8 mouse cellular contexts compared by ENCODE assay signal in genomic region chr7:120835449-120836359, GRCm38 (mm10). TPM values are rescaled to one million over a fixed set of nuclear protein-coding genes. Genes with fewer than 3 reads are reported as not detected.
A peak's percentile ranks its signal among the peaks of the same experiment; 100 is the strongest.
DNase-seq lines count a peak whose midpoint lies in the region; ATAC-seq and TF ChIP-seq lines count a peak whose summit lies in the region.

No protein-coding gene starts in this region.

- TF ChIP-seq CTCF in bone marrow macrophage, adult 2 months (IDR thresholded peaks at IDR 0.05; ENCODE audit: low read depth, low read length), result peak; percentile 93
- peak; percentile 97 for TF ChIP-seq CTCF in spleen, adult 2 months (IDR thresholded peaks at IDR 0.05; ENCODE audit: extremely low read depth, insufficient read depth, insufficient read length, insufficient replicate concordance)

- H3K36me3 ChIP-seq in embryonic facial prominence, embryonic 15.5 days, result no peaks in the 10 kb centered on the region
- H3K36me3 ChIP-seq in limb, embryonic 14.5 days (ENCODE audit: control insufficient read depth, insufficient read depth, low read length), result no peaks in the 10 kb centered on the region
- no peaks in the 10 kb centered on the region for H3K36me3 ChIP-seq in midbrain, embryonic 16.5 days (ENCODE audit: control insufficient read depth, insufficient read depth, low read length)
- H3K36me3 ChIP-seq in spleen, adult 2 months (ENCODE audit: control insufficient read depth, insufficient read depth, low read length), result no peaks in the 10 kb centered on the region

- peak; percentile 90 for ATAC-seq in embryonic facial prominence, embryonic 15.5 days (ENCODE audit: insufficient number of reproducible peaks, low FRiP score, low TSS enrichment, low read depth)
- peak; percentile 92 for ATAC-seq in limb, embryonic 14.5 days (ENCODE audit: low FRiP score, low read depth)
- peak; percentile 89 for ATAC-seq in midbrain, embryonic 16.5 days

- under 1% methylated on average over 41 of the region's 41 CpGs for whole genome bisulfite sequencing in embryonic facial prominence, embryonic 15.5 days
- 1% methylated on average over 41 of the region's 41 CpGs for WGBS in limb, embryonic 14.5 days
- under 1% methylated on average over 41 of the region's 41 CpGs for WGBS in midbrain, embryonic 16.5 days
- WGBS in spleen, adult 2 months, result under 1% methylated on average over 41 of the region's 41 CpGs

- peak overlapping the region; percentile 90 for H3K27ac ChIP-seq in bone marrow macrophage, adult 2 months (ENCODE audit: insufficient read depth, low read depth, low read length)
- H3K27ac ChIP-seq in embryonic facial prominence, embryonic 15.5 days (replicated peaks), result peak overlapping the region; percentile 84
- 0 out of 2 replicates have a peak overlapping the region, but pooled peaks have one; percentile 39 for H3K27ac ChIP-seq in limb, embryonic 14.5 days (replicated peaks; ENCODE audit: low read depth, low read length)
- peak overlapping the region; percentile 91 for H3K27ac ChIP-seq in midbrain, embryonic 16.5 days (ENCODE audit: low read length)
- peak overlapping the region; percentile 60 for H3K27ac ChIP-seq in spleen, adult 2 months (ENCODE audit: insufficient read depth, low read length)

- 0 out of 2 replicates have a peak, but pooled peaks have one; percentile 60 for TF ChIP-seq POLR2A in bone marrow macrophage, adult 2 months (IDR thresholded peaks at IDR 0.05; ENCODE audit: borderline replicate concordance, low read depth, low read length)
- TF ChIP-seq POLR2A in limb, embryonic 14.5 days (IDR thresholded peaks at IDR 0.05; ENCODE audit: borderline replicate concordance, extremely low read depth, insufficient read depth, insufficient read length), result peak; percentile 85; the same call in 1 of the 2 replicates
- TF ChIP-seq POLR2A in spleen, adult 2 months (IDR thresholded peaks at IDR 0.05; ENCODE audit: low read depth, low read length), result no peak

- H3K4me2 ChIP-seq in embryonic facial prominence, embryonic 15.5 days (replicated peaks), result peak overlapping the region; percentile 57
- peak overlapping the region; percentile 51 for H3K4me2 ChIP-seq in limb, embryonic 14.5 days (replicated peaks; ENCODE audit: low read depth, low read length, severe bottlenecking)
- H3K4me2 ChIP-seq in midbrain, embryonic 16.5 days (ENCODE audit: low read length), result peak overlapping the region; percentile 55

- peak overlapping the region; percentile 98 for H3K4me3 ChIP-seq in bone marrow macrophage, adult 2 months (ENCODE audit: insufficient read depth, low read length)
- H3K4me3 ChIP-seq in embryonic facial prominence, embryonic 15.5 days (replicated peaks), result peak overlapping the region; percentile 70
- H3K4me3 ChIP-seq in limb, embryonic 14.5 days (replicated peaks; ENCODE audit: low read length), result peak overlapping the region; percentile 63
- H3K4me3 ChIP-seq in midbrain, embryonic 16.5 days (ENCODE audit: low read depth, low read length), result peak overlapping the region; percentile 68
- peak overlapping the region; percentile 89 for H3K4me3 ChIP-seq in spleen, adult 2 months (ENCODE audit: extremely low read depth, insufficient read depth, insufficient read length)

- H3K4me1 ChIP-seq in bone marrow macrophage, adult 2 months (ENCODE audit: control insufficient read depth, insufficient read depth, low read length), result peaks cover 18% of the 10 kb centered on the region
- peaks cover 22% of the 10 kb centered on the region for H3K4me1 ChIP-seq in embryonic facial prominence, embryonic 15.5 days
- H3K4me1 ChIP-seq in limb, embryonic 14.5 days (ENCODE audit: control insufficient read depth, insufficient read depth, low read length), result no peaks in the 10 kb centered on the region
- peaks cover 6% of the 10 kb centered on the region for H3K4me1 ChIP-seq in midbrain, embryonic 16.5 days (ENCODE audit: control insufficient read depth, insufficient read depth, low read length)
- H3K4me1 ChIP-seq in spleen, adult 2 months (ENCODE audit: control insufficient read depth, insufficient read depth, insufficient read length), result peaks cover 3% of the 10 kb centered on the region; the same call in 1 of the 2 replicates

- peak; percentile 97 for DNase-seq in B cell, adult 2 months
- peak; percentile 86 to 96 for DNase-seq in heart, adult 9 months (ENCODE audit: low spot score in 2 of 2)
- peak; percentile 98 for DNase-seq in kidney, adult 9 months
- peak; percentile 93 for DNase-seq in limb, embryonic 14.5 days (ENCODE audit: low spot score)
- DNase-seq in spleen, adult 2 months (ENCODE audit: low read depth in 1 of 2, low spot score in 2 of 2), result peak; percentile 91 to 95

- no peaks in the 10 kb centered on the region for H3K9me3 ChIP-seq in embryonic facial prominence, embryonic 15.5 days (replicated peaks)
- H3K9me3 ChIP-seq in limb, embryonic 14.5 days (ENCODE audit: control insufficient read depth, low read length), result no peaks in the 10 kb centered on the region
- no peaks in the 10 kb centered on the region for H3K9me3 ChIP-seq in midbrain, embryonic 16.5 days (replicated peaks; ENCODE audit: control insufficient read depth, low read length, poor library complexity, severe bottlenecking)

- no peaks in the 10 kb centered on the region; the same call in 1 of the 2 replicates for H3K27me3 ChIP-seq in embryonic facial prominence, embryonic 15.5 days
- H3K27me3 ChIP-seq in limb, embryonic 14.5 days (ENCODE audit: control insufficient read depth, insufficient read depth, low read length), result no peaks in the 10 kb centered on the region
- peaks cover 3% of the 10 kb centered on the region for H3K27me3 ChIP-seq in midbrain, embryonic 16.5 days (ENCODE audit: control insufficient read depth, insufficient read depth, low read depth, low read length)
- H3K27me3 ChIP-seq in spleen, adult 2 months (ENCODE audit: control insufficient read depth, insufficient read depth, low read length), result no peaks in the 10 kb centered on the region

- peak overlapping the region; percentile 44 for H3K9ac ChIP-seq in embryonic facial prominence, embryonic 15.5 days
- peak overlapping the region; percentile 56 for H3K9ac ChIP-seq in limb, embryonic 14.5 days (ENCODE audit: low read depth, low read length, severe bottlenecking)
- peak overlapping the region; percentile 74 for H3K9ac ChIP-seq in midbrain, embryonic 16.5 days (ENCODE audit: low read depth, low read length)

RNA-seq across cellular contexts. Expression of gene Eef2k, which starts 6.9 kb away (rescaled TPM):
- 10.4 and 15.1 TPM in 2 replicates for polyA plus RNA-seq in bone marrow macrophage, adult 2 months (2012; ENCODE audit: insufficient read depth, insufficient read length, missing spikeins)
- 65.2 and 75.4 TPM in 2 replicates for polyA plus RNA-seq in embryonic facial prominence, embryonic 15.5 days (2015; fragmentation: Nextera tagmentation; extraction: Ambion mirVana)
- polyA plus RNA-seq in limb, embryonic 14.5 days (2012; rRNA removed), result 37.5 and 39.9 TPM in 2 replicates
- polyA plus RNA-seq in limb, embryonic 14.5 days (2014; fragmentation: Nextera tagmentation; extraction: Ambion mirVana), result 22.4 and 23.9 TPM in 2 replicates
- polyA plus RNA-seq in midbrain, embryonic 16.5 days (2015; fragmentation: Nextera tagmentation; extraction: Ambion mirVana), result 33.5 and 35.4 TPM in 2 replicates
- polyA plus RNA-seq in spleen, adult 2 months (2012; rRNA removed), result 15.8 and 18.4 TPM in 2 replicates

RNA-seq across cellular contexts. Expression of gene Gm5737, which starts 23.5 kb away (rescaled TPM):
- polyA plus RNA-seq in bone marrow macrophage, adult 2 months (2012; ENCODE audit: insufficient read depth, insufficient read length, missing spikeins), result not detected in 2 replicates
- not detected in 2 replicates for polyA plus RNA-seq in embryonic facial prominence, embryonic 15.5 days (2015; fragmentation: Nextera tagmentation; extraction: Ambion mirVana)
- polyA plus RNA-seq in limb, embryonic 14.5 days (2012; rRNA removed), result not detected in 2 replicates
- not detected in 2 replicates for polyA plus RNA-seq in limb, embryonic 14.5 days (2014; fragmentation: Nextera tagmentation; extraction: Ambion mirVana)
- 0.14 TPM in 1 of 2 replicates, not detected in the other for polyA plus RNA-seq in midbrain, embryonic 16.5 days (2015; fragmentation: Nextera tagmentation; extraction: Ambion mirVana)
- polyA plus RNA-seq in spleen, adult 2 months (2012; rRNA removed), result not detected in 2 replicates

Comparison
In these comparisons a context has a peak if more than half of its experiments do, and no peak if none do; other contexts are left out.
1. Peak in every context shown above with its lines: DNase-seq, ATAC-seq, H3K4me3 ChIP-seq and H3K27ac ChIP-seq.
2. H3K27ac ChIP-seq: peak in every context shown above with its lines; median percentile 91 in midbrain, embryonic 16.5 days; 90 in bone marrow macrophage, adult 2 months; 84 in embryonic facial prominence, embryonic 15.5 days; 60 in spleen, adult 2 months; 39 in limb, embryonic 14.5 days.